In genomic region chr17:6123776-6124175, GRCm38 (mm10) we compare ENCODE assay signal across 27 mouse cellular contexts.
"Had no signal": no experiment of that assay in that cellular context is flagged by ENCODE, and none has a peak within 500 bp of the region (broad histone marks: within the 10 kb centered on the region; RNA-seq: fewer than 3 reads in every experiment).

No protein-coding gene starts in this region.

- H3K9ac ChIP-seq: hindbrain, embryonic 12.5 days; hindbrain, embryonic 14.5 days; intestine, embryonic 15.5 days; kidney, embryonic 15.5 days; limb, embryonic 13.5 days; limb, embryonic 15.5 days had no signal

- H3K27me3 ChIP-seq: hindbrain, embryonic 12.5 days; intestine, embryonic 15.5 days; kidney, embryonic 15.5 days; limb, embryonic 13.5 days; limb, embryonic 15.5 days had no signal

- H3K4me3 ChIP-seq: gastrocnemius, adult 2 months; heart, adult 2 months; hindbrain, embryonic 10.5 days; hindbrain, embryonic 12.5 days; intestine, embryonic 15.5 days; kidney, embryonic 15.5 days; limb, embryonic 13.5 days; limb, embryonic 15.5 days had no signal

- H3K9me3 ChIP-seq: hindbrain, embryonic 10.5 days; hindbrain, embryonic 12.5 days; intestine, embryonic 15.5 days; kidney, embryonic 15.5 days; limb, embryonic 13.5 days; limb, embryonic 15.5 days had no signal

- H3K27ac ChIP-seq: gastrocnemius, adult 2 months; heart, adult 2 months; hindbrain, embryonic 10.5 days; hindbrain, embryonic 12.5 days; hindbrain, embryonic 14.5 days; intestine, embryonic 15.5 days; kidney, embryonic 15.5 days; kidney, postnatal 0 days; limb, embryonic 13.5 days; limb, embryonic 15.5 days had no signal

- DNase-seq: gastrocnemius, adult 2 months; gastrocnemius, postnatal 10 days; gastrocnemius, postnatal 25 days; heart, adult 2 months; heart, postnatal 10 days; heart, postnatal 4 days; kidney, adult 11 months; kidney, adult 2 months; kidney, adult 9 months; kidney, postnatal 14 days; kidney, postnatal 36 days; layer of hippocampus, adult 9-11 months; layer of hippocampus, postnatal 36 days; left cerebral cortex, postnatal 4 days had no signal

- H3K4me2 ChIP-seq: heart, embryonic 11.5 days; hindbrain, embryonic 12.5 days; hindbrain, embryonic 14.5 days; intestine, embryonic 15.5 days; kidney, embryonic 15.5 days; limb, embryonic 13.5 days; limb, embryonic 15.5 days; liver, embryonic 11.5 days had no signal

- H3K4me1 ChIP-seq: hindbrain, embryonic 10.5 days; hindbrain, embryonic 12.5 days; intestine, embryonic 15.5 days; kidney, embryonic 15.5 days had no signal

- ATAC-seq: forebrain, embryonic 16.5 days; hindbrain, embryonic 16.5 days; inflammation-experienced regulatory T-cells, adult 6 months; intestine, embryonic 15.5 days had no signal
